Mouse (Mus musculus) telencephalon, adult 2 months (tissue): ENCODE measurements at regions not wholly inside any gene's neighbourhood (a gene's known extent, or its start where the extent isn't known, plus 50 kb on each side); places are given as distances from the start of the nearest gene placed in this dataset.
A peak's percentile ranks its signal among the peaks of the same experiment; 100 is the strongest.
"Not testable (repeated sequence)": the region's sequence is repeated elsewhere in the genome, so short reads cannot be mapped to it uniquely, and the experiment has no call there.

Experiments
- DNase-seq: peaks from one replicate; pipeline ENCODE4 v3.0.0-alpha.2; 2011; ENCODE audit warnings: low read depth, low spot score

- DNase-seq = no peak
Measured at GRCm38 (mm10) chr12:54519370-54519769, 137.0 kb downstream of the Sptssa start.

GRCm38 (mm10) chr12:54517265-54517664 lies 139.1 kb downstream of the Sptssa start:
- no peak for DNase-seq

- no peak for DNase-seq
Measured at GRCm38 (mm10) chr12:54516463-54516862, 139.9 kb downstream of the Sptssa start.

- DNase-seq = not testable (repeated sequence)
Measured at GRCm38 (mm10) chr12:54516039-54516438, 140.3 kb downstream of the Sptssa start.

GRCm38 (mm10) chr12:54509903-54510302 lies 146.5 kb downstream of the Sptssa start:
- no peak for DNase-seq

GRCm38 (mm10) chr12:54502775-54503174 lies 153.6 kb downstream of the Sptssa start:
- DNase-seq = no peak

- DNase-seq = no peak
Measured at GRCm38 (mm10) chr12:54499963-54500362, 156.4 kb downstream of the Sptssa start.

- DNase-seq = no peak
Measured at GRCm38 (mm10) chr12:54495701-54496374, 160.5 kb downstream of the Sptssa start.

- DNase-seq = no peak
Measured at GRCm38 (mm10) chr12:54494756-54495375, 161.5 kb downstream of the Sptssa start.

- no peak for DNase-seq
Measured at GRCm38 (mm10) chr12:54492737-54493136, 163.6 kb downstream of the Sptssa start.

- DNase-seq = no peak
Measured at GRCm38 (mm10) chr12:54490460-54490859, 165.9 kb downstream of the Sptssa start.

GRCm38 (mm10) chr12:54489675-54490074 lies 166.7 kb downstream of the Sptssa start:
- DNase-seq = peak; percentile 47

- DNase-seq = no peak
Measured at GRCm38 (mm10) chr12:54487689-54488088, 168.7 kb downstream of the Sptssa start.

GRCm38 (mm10) chr12:54482020-54482419 lies 174.4 kb downstream of the Sptssa start:
- DNase-seq = no peak

- no peak for DNase-seq
Measured at GRCm38 (mm10) chr12:54479841-54480240, 176.5 kb downstream of the Sptssa start.

GRCm38 (mm10) chr12:54472881-54473280 lies 183.5 kb downstream of the Sptssa start:
- DNase-seq = no peak

- DNase-seq = no peak
Measured at GRCm38 (mm10) chr12:54472407-54472806, 184.0 kb downstream of the Sptssa start.

- no peak for DNase-seq
Measured at GRCm38 (mm10) chr12:54467635-54468034, 188.7 kb downstream of the Sptssa start.

- DNase-seq = no peak
Measured at GRCm38 (mm10) chr12:54463806-54464205, 192.6 kb downstream of the Sptssa start.

GRCm38 (mm10) chr12:54461411-54461810 lies 195.0 kb downstream of the Sptssa start:
- no peak for DNase-seq

GRCm38 (mm10) chr12:54460135-54460523 lies 196.2 kb downstream of the Sptssa start:
- DNase-seq = no peak

- DNase-seq = no peak
Measured at GRCm38 (mm10) chr12:54459462-54460134, 196.8 kb downstream of the Sptssa start.

GRCm38 (mm10) chr12:54456731-54457130 lies 199.6 kb downstream of the Sptssa start:
- DNase-seq = no peak
